Mouse (Mus musculus): ENCODE measurements at regions not wholly inside any gene's neighbourhood (a gene's known extent, or its start where the extent isn't known, plus 50 kb on each side); places are given as distances from the start of the nearest gene placed in this dataset.

GRCm38 (mm10) chr12:69455566-69455965 is 83.3 kb upstream of the Gm9887 start:
- TF ChIP-seq POU5F1 (IDR thresholded peaks at IDR 0.05; ENCODE audit: borderline replicate concordance, low read length) (no peak), CTCF (conservative IDR thresholded peaks at IDR 0.05; ENCODE audit: low read length) (no peak)

Measured in E14TG2a.4 (cell line).